Mouse (Mus musculus) CD4-positive, CD25-positive, alpha-beta regulatory T cell, adult 4 months (primary cell): ENCODE results near the gene Mrps6. TPM values are rescaled to one million over a fixed set of nuclear protein-coding genes. Genes with fewer than 3 reads are reported as not detected.

Experiments used
- ATAC-seq: one replicate; pipeline ENCODE4 v1.8.0; 2017
- polyA plus RNA-seq, 2 experiments: library from polyadenylated mRNA; unstranded; fragments of 100-300 nt; shearing (Covaris generic); gene quantifications; one replicate each; pipeline ENCODE4 v1.2.1; 2017

Gene Mrps6
- polyA plus RNA-seq, 2 experiments from 2014 or later: 47.8 to 49.1 TPM

- no peak for ATAC-seq
Observed at GRCm38 (mm10) chr16:92120899-92121531, 62.9 kb downstream of the Mrps6 start.

GRCm38 (mm10) chr16:92127226-92127625, 69.2 kb downstream of the Mrps6 start:
- ATAC-seq: no peak

GRCm38 (mm10) chr16:92127666-92128065, 69.6 kb downstream of the Mrps6 start:
- ATAC-seq: no peak

- no peak for ATAC-seq
Observed at GRCm38 (mm10) chr16:92129843-92130242, 71.8 kb downstream of the Mrps6 start.

- ATAC-seq: no peak
Observed at GRCm38 (mm10) chr16:92132511-92132910, 74.4 kb downstream of the Mrps6 start.

- ATAC-seq: no peak
Observed at GRCm38 (mm10) chr16:92134148-92134764, 76.2 kb downstream of the Mrps6 start.

- no peak for ATAC-seq
Observed at GRCm38 (mm10) chr16:92136275-92136674, 78.2 kb downstream of the Mrps6 start.

- ATAC-seq: no peak
Observed at GRCm38 (mm10) chr16:92139386-92140261, 81.6 kb downstream of the Mrps6 start.

GRCm38 (mm10) chr16:92140328-92140727, 82.3 kb downstream of the Mrps6 start:
- no peak for ATAC-seq

GRCm38 (mm10) chr16:92141021-92141420, 83.0 kb downstream of the Mrps6 start:
- ATAC-seq: no peak

GRCm38 (mm10) chr16:92142426-92143012, 84.4 kb downstream of the Mrps6 start:
- no peak for ATAC-seq

GRCm38 (mm10) chr16:92147631-92148366, 89.7 kb downstream of the Mrps6 start:
- ATAC-seq: no peak

- ATAC-seq: no peak
Observed at GRCm38 (mm10) chr16:92148367-92148728, 90.3 kb downstream of the Mrps6 start.

GRCm38 (mm10) chr16:92150975-92151374, 92.9 kb downstream of the Mrps6 start:
- ATAC-seq: no peak

- ATAC-seq: no peak
Observed at GRCm38 (mm10) chr16:92158021-92158455, 100.0 kb downstream of the Mrps6 start.

- no peak for ATAC-seq
Observed at GRCm38 (mm10) chr16:92158461-92159091, 100.5 kb downstream of the Mrps6 start.

GRCm38 (mm10) chr16:92159114-92159513, 101.0 kb downstream of the Mrps6 start:
- no peak for ATAC-seq
